Mouse (Mus musculus): ENCODE data around the gene Abhd2. TPM values are rescaled to one million over a fixed set of nuclear protein-coding genes. Genes with fewer than 3 reads are reported as not detected.

The Abhd2 gene
- total RNA-seq, 4 experiments from 2014 or later = 106 to 135 (median 117) TPM

Other genes with a start within 250 kb of the Abhd2 start
- gene Acan, start 219.7 kb upstream of the Abhd2 start, total RNA-seq (2022) = 1 to 10 TPM; 3.7 to 4.7 (median 4.4) TPM
- gene Hapln3, start 142.2 kb upstream of the Abhd2 start, total RNA-seq (2022) = 1 to 10 TPM; 1.2 to 2.4 (median 1.9) TPM
- 100 to 1,000 TPM; 183 to 219 (median 203) TPM for gene Mfge8, start 124.1 kb upstream of the Abhd2 start, total RNA-seq (2022)
- 10 to 100 TPM; 21.9 to 25.6 (median 25.1) TPM for gene Rlbp1, start 113.8 kb downstream of the Abhd2 start, total RNA-seq (2022)
- 1 to 10 TPM in 1 of 4 experiments, under 1 TPM in 3; 0.39 to 1.2 (median 0.69) TPM for gene Fanci, start 118.7 kb downstream of the Abhd2 start, total RNA-seq (2022)
- gene Polg, start 193.2 kb downstream of the Abhd2 start, total RNA-seq (2022) = 100 to 1,000 TPM in 1 of 4 experiments, 10 to 100 TPM in 3; 81.6 to 112 (median 91.0) TPM

Measured in left cerebral cortex, adult 8-10 months (tissue).